Mouse (Mus musculus) kidney, adult 2 months (tissue): ENCODE results near the gene Slc9a9.

ENCODE experiments used
- CTCF ChIP-seq: fragments of 200-500 bp; conservative IDR thresholded peaks from 2 replicates; pipeline ENCODE4 v1.5.1; 2011; ENCODE audit warnings: low read depth, mild to moderate bottlenecking, control low read depth, low read length, moderate library complexity, mixed read lengths; ENCODE audit not compliant: insufficient read depth, insufficient read length
- POLR2A ChIP-seq: fragments of 200-500 bp; IDR thresholded peaks from one replicate; pipeline ENCODE4 v1.6.1; 2011; ENCODE audit warnings: low read depth, low read length, control low read depth

DNA sequence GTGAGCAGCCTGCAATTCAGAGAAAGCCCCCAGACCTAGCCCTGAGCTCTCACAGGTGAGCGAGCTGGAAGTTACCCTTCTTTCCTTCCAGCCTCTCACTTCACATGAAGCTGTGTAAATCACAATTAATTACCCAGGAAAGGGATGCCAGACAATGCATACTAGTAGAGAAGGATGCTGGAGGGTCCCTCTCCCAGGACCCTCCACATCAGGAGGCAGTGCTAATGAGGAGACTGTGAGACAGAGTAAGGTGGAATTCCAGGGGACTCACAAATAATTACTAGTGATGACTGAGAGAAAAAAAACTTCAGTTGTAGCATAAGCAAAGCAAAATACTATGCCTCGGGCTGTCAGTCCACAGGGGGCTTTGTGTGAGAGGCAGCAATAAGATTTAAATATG is 492.0 kb downstream of the Slc9a9 start:
- TF ChIP-seq CTCF (no peak), POLR2A (no peak)
